Mouse (Mus musculus) midbrain, embryonic 15.5 days (tissue): ENCODE data around the gene Rec8. TPM values are rescaled to one million over a fixed set of nuclear protein-coding genes. Genes with fewer than 3 reads are reported as not detected.

Experiments
- ATAC-seq: fragments of 200-750 bp; cut with Nextera tagmentation; replicated peaks from 2 replicates; pipeline ENCODE4 v1.8.0; 2017; ENCODE audit warnings: moderate TSS enrichment
- H3K27ac ChIP-seq: fragments of 300-500 bp; sonication (generic); 2 replicates; pipeline ENCODE4 v1.5.1; 2015; ENCODE audit warnings: mild to moderate bottlenecking, inconsistent platforms
- H3K27me3 ChIP-seq: fragments of 300-500 bp; sonication (generic); replicated peaks from 2 replicates; pipeline ENCODE4 v1.6.1; 2015; ENCODE audit warnings: inconsistent platforms
- H3K36me3 ChIP-seq: fragments of 300-500 bp; sonication (generic); replicated peaks from 2 replicates; pipeline ENCODE4 v1.6.1; 2015; ENCODE audit warnings: inconsistent platforms
- H3K4me1 ChIP-seq: fragments of 300-500 bp; sonication (generic); 2 replicates; pipeline ENCODE4 v1.6.1; 2015; ENCODE audit warnings: inconsistent platforms
- H3K4me2 ChIP-seq: fragments of 300-500 bp; sonication (generic); 2 replicates; pipeline ENCODE4 v1.6.1; 2015; ENCODE audit warnings: inconsistent platforms, mild to moderate bottlenecking, moderate library complexity
- H3K4me3 ChIP-seq: fragments of 300-500 bp; sonication (generic); 2 replicates; pipeline ENCODE4 v1.5.1; 2015; ENCODE audit warnings: mild to moderate bottlenecking, inconsistent platforms
- H3K9ac ChIP-seq: fragments of 300-500 bp; sonication (generic); 2 replicates; pipeline ENCODE4 v1.6.1; 2015; ENCODE audit warnings: mild to moderate bottlenecking, inconsistent platforms
- H3K9me3 ChIP-seq: fragments of 300-500 bp; sonication (generic); 2 replicates; pipeline ENCODE4 v1.6.1; 2016; ENCODE audit warnings: inconsistent platforms
- WGBS: fragments of 180-500 bp; shearing (Covaris S2); methylation state at CpG from one replicate; pipeline ENCODE4 v1.1.7; 2015; ENCODE audit warnings: mixed read lengths; 5-methylcytosine and 5-hydroxymethylcytosine counted together
- polyA plus RNA-seq: library from polyadenylated mRNA; unstranded; fragments of >200 nt; fragmentation: Nextera tagmentation; extraction: Ambion mirVana; gene quantifications from 2 replicates; pipeline ENCODE4 v1.2.1, GENCODE M21; 2015

Rec8 gene
- polyA plus RNA-seq, 1 experiment from 2014 or later: 6.5 TPM

DNA sequence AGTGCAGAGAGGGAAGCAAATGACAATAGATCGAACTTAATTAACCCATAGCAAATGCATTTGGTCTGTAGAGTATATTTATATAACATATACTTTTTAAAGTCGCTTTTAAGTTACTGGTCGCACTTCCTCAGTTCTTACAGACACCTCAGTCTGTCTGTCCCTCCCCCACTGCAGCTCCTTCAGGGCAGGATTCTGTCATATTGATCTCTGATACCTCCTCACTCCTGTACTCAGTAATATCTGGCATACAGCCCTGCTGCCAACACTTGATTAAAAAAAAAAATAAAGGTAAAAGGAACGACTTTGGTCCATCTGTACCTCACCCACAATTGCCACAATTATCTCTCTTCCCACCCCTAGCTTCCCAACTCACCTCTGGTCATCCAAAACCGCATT, 33.5 kb upstream of the Rec8 start:
- Histone ChIP-seq H3K9ac (peak overlapping the region; percentile 49), H3K4me2 (peak overlapping the region; percentile 66), H3K27me3 (no peaks in the 10 kb centered on the region), H3K4me1 (peaks cover 11% of the 10 kb centered on the region), H3K36me3 (peaks cover 12% of the 10 kb centered on the region; the same call in 1 of the 2 replicates), H3K27ac (no peak overlapping the region), H3K4me3 (peak overlapping the region; percentile 46), H3K9me3 (no peaks in the 10 kb centered on the region)
- 43% methylated on average over 5 of the region's 5 CpGs for WGBS
- ATAC-seq: no peak

DNA sequence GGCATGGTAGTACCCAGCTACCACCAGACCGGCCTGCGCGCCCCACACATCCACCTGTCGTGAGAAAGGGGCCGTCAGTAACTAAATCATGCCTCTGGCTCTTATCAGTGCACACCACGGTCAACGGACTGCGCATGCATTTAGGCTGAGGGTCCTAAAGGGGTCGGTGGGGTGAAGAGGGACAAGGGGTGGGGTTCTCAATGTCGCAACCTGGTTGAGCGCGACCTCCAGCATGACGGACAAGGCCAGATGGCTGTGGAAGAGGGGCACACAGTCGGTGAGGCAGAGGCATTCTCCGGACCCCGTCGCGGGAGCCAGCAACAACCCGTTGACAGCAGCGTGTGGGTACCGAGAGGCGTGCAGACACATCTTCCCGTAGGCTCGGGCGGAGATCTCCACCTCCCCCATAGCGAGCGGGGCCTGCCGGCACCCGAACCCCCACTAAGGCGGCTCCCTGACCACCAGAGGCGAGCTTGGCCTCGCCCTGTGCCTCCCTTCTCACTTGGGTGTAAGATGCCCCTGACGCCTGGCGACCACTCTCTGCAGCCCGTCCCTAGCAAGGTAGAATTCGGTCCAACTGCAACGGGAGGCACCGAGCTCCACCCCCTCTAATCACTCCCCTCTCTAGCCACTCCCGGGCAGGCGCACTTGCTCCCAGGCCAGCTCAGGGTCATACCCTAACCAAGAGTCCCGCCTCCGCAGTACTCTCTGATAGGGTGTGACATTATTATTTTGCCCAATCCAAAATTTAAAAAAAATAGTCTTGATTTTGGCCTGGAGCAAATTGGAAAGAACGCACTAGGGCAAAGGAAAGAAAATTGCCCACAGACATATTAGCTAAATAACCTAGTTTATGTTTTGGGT, 32.9 kb upstream of the Rec8 start, which contains the start of gene Emc9:
TSS of gene Emc9 (minus strand) at position 601 of the 864 bp plus-strand sequence.
- Histone ChIP-seq H3K4me2 (peak within 1 kb of the TSS; percentile 66), H3K36me3 (peaks cover 12% of the 10 kb centered on the region; the same call in 1 of the 2 replicates), H3K27ac (peak within 1 kb of the TSS; percentile 47), H3K4me1 (peaks cover 14% of the 10 kb centered on the region), H3K9ac (peak within 1 kb of the TSS; percentile 49), H3K27me3 (no peaks in the 10 kb centered on the region), H3K4me3 (peak within 1 kb of the TSS; percentile 46), H3K9me3 (no peaks in the 10 kb centered on the region)
- 3% methylated on average over 43 of the region's 43 CpGs for WGBS
- ATAC-seq: peak; percentile 73

DNA sequence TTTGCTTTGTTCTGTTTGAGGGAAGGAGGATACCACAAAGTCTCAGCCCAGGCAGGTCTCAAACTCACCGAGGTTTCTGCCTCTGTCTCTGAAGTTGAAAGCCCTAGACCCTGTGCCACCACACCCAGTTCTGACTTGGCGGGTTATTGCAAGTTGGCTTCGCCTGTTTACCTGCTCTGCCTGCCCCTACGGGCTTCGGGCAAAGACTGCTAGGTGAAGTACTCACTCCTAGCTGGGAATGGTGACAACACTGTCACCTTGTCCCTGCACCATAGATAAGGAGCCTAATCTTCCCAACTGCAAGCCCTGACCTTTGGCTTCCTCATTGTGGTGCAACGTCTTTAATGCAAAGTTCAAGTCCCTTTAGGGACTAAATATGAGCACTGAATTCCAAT, 32.3 kb upstream of the Rec8 start:
- WGBS: 70% methylated on average over 6 of the region's 6 CpGs
- peaks cover 11% of the 10 kb centered on the region; the same call in 1 of the 2 replicates for H3K36me3 ChIP-seq
- no peak; the same call in 1 of the 2 replicates for ATAC-seq
- H3K9me3 ChIP-seq: no peaks in the 10 kb centered on the region
- no peak overlapping the region for H3K27ac ChIP-seq
- H3K4me3 ChIP-seq: 0 out of 2 replicates have a peak overlapping the region, but pooled peaks have one; percentile 46
- peak overlapping the region; percentile 66 for H3K4me2 ChIP-seq
- H3K4me1 ChIP-seq: peaks cover 20% of the 10 kb centered on the region
- no peaks in the 10 kb centered on the region for H3K27me3 ChIP-seq
- 0 out of 2 replicates have a peak overlapping the region, but pooled peaks have one; percentile 49 for H3K9ac ChIP-seq

DNA sequence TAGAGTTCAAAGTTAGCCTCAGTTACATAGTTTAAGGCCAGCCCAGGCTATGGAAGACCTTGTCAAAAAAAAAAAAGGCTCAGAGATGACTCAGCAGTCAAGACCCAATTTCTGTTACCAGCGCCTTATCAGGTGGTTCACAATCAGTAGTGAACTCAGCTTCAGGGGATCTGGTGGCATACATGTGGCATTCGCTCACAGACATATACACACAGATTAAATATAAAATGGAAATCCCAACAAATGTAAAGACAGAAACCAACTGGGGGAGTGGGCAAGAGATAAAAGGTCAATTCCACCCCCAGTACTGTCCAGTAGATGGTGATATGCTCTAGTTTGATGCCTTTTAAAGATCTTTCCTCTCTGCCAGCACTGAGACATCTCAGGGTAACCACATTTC, 31.7 kb upstream of the Rec8 start:
- H3K36me3 ChIP-seq: peaks cover 5% of the 10 kb centered on the region; the same call in 1 of the 2 replicates
- H3K9me3 ChIP-seq: no peaks in the 10 kb centered on the region
- H3K4me1 ChIP-seq: peaks cover 21% of the 10 kb centered on the region
- H3K27me3 ChIP-seq: no peaks in the 10 kb centered on the region
- WGBS: 97% methylated on average over 2 of the region's 2 CpGs
- H3K9ac ChIP-seq: no peak overlapping the region
- H3K27ac ChIP-seq: no peak overlapping the region
- ATAC-seq: no peak
- H3K4me2 ChIP-seq: no peak overlapping the region
- no peak overlapping the region for H3K4me3 ChIP-seq

DNA sequence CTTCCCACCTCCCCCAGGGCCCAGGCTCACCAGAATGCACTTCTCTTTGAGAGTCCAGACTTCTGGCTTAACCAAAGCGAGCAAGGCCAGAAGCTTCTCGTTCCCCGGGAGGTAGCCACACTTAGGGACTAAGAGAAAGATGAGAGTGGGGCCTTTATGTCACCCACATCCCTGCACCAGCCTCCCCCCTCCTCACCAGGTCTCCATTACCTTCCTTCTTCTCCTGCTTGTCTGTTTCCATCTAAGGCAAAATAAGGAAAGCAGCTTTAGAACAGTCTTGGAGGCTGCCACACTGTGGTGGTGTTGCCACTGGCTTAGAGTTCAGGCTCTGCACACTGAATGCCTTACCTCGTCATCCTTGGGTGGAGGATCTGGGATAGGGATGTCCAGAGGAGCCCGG, 28.6 kb upstream of the Rec8 start:
- H3K9me3 ChIP-seq: no peaks in the 10 kb centered on the region
- no peak for ATAC-seq

DNA sequence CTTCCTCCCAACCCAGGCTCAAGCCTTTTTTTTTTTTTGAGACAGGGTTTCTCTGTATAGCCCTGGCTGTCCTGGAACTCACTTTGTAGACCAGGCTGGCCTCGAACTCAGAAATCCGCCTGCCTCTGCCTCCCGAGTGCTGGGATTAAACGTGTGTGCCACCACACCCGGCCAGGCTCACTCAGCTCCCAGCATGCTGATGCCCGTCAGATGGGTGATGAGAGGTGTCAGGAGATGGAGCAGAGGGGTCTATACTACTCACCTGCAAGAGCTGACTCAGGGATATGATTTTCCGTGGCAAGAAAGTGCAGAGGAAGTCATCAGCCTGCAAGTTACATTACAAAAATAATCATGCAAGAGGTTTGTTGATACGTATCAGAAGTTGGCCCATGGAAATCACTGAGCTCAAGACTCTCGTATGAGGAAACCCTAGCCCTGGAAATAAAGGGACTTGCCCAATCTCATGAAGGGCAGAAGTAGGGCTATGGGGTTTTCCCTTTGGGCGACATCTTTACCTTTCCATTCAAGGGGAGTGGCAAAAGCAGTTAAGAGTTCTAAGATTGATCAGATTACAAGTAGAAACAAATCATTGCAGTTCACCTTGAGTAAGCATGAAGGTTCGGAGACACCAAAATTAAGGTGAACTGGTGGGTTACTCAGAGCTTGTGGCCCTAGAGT, 27.9 kb upstream of the Rec8 start:
- Histone ChIP-seq H3K27me3 (no peaks in the 10 kb centered on the region), H3K4me3 (peak overlapping the region; percentile 85), H3K9me3 (no peaks in the 10 kb centered on the region), H3K36me3 (0 out of 2 replicates have a peak, but pooled peaks cover 3% of the 10 kb centered on the region), H3K4me2 (peak overlapping the region; percentile 96), H3K4me1 (peaks cover 33% of the 10 kb centered on the region), H3K27ac (peak overlapping the region; percentile 90; the same call in 1 of the 2 replicates), H3K9ac (peak overlapping the region; percentile 91)
- WGBS: 88% methylated on average over 11 of the region's 11 CpGs
- ATAC-seq: no peak

More for the DNA sequence above, 28.6 kb upstream of the Rec8 start:
- H3K27ac ChIP-seq: no peak overlapping the region
- no peak overlapping the region for H3K4me2 ChIP-seq
- no peak overlapping the region for H3K4me3 ChIP-seq
- H3K36me3 ChIP-seq: 0 out of 2 replicates have a peak, but pooled peaks cover 2% of the 10 kb centered on the region
- H3K9ac ChIP-seq: no peak overlapping the region
- H3K27me3 ChIP-seq: no peaks in the 10 kb centered on the region
- 91% methylated on average over 5 of the region's 5 CpGs for WGBS
- H3K4me1 ChIP-seq: peaks cover 38% of the 10 kb centered on the region

DNA sequence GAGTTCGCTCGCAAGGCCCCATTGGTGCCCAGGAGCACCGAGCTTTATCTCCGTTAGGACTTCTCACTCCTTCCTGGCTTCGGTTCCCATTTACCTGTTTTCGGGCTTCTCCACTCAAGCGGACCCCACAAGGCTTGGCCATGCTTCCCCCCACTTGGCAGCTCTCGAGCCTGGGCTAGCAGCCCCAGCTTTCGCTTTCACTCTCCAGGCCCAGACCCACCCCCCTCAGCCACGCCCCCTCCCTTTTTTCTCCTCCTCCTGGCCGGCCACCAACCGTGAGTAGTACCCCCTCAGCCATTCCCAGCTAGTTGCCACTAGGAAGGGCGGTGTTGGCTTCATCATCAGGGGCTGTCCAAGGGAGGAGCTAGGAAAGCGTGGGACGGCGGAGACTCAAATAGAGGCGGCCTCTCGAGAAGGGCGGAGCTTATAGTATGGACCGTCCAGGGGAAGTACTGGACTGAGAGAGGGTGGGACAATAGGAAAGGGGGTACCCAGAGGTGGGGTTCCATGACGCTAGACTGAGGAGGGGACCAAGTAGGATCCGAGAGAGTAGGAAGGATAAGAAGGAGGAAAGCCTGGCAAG, 27.0 kb upstream of the Rec8 start, which contains the start of gene Psme2:
TSS of gene Psme2 (minus strand) at position 366 of the 583 bp plus-strand sequence.
- Histone ChIP-seq H3K4me1 (peaks cover 34% of the 10 kb centered on the region), H3K9me3 (no peaks in the 10 kb centered on the region), H3K36me3 (peaks cover 9% of the 10 kb centered on the region; the same call in 1 of the 2 replicates), H3K4me2 (peak within 1 kb of the TSS; percentile 96), H3K9ac (peak within 1 kb of the TSS; percentile 91), H3K27ac (peak within 1 kb of the TSS; percentile 90), H3K27me3 (no peaks in the 10 kb centered on the region), H3K4me3 (peak within 1 kb of the TSS; percentile 85)
- peak; percentile 96 for ATAC-seq
- WGBS: under 1% methylated on average over 22 of the region's 22 CpGs

DNA sequence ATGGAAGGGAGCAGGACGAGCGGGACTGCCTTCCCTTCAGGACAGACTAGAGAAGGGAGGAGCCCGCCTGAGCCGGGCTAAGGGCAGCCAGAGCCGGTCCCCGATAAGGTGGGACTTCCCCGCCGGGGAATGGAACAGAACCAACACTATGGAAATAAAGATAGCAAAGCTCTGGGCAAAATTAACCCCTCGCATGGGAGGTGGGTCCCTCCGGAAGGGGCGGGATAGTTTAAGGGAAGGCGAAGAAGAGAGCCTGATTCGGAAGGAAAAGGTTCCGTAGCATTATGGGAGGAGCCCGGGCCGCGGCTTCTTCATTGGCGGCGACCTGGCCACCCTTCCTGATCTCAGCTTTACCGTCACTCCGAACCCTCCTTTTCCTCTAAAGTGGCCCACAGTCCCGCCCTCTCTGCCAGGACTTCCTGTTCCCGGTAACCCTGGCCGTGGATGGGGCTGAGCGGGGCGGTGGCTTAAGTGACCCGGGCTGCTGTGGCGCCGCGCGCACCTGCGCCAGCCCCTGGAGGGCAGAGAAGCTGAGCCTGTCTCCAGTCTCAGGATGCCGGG, 26.4 kb upstream of the Rec8 start, which contains the start of gene Rnf31:
TSS of gene Rnf31 (plus strand) at position 378 of the 561 bp plus-strand sequence.
- H3K9ac ChIP-seq: peak within 1 kb of the TSS; percentile 91
- H3K9me3 ChIP-seq: no peaks in the 10 kb centered on the region
- ATAC-seq: peak; percentile 92
- H3K36me3 ChIP-seq: peaks cover 15% of the 10 kb centered on the region; the same call in 1 of the 2 replicates
- H3K27me3 ChIP-seq: no peaks in the 10 kb centered on the region
- WGBS: under 1% methylated on average over 33 of the region's 33 CpGs
- peak within 1 kb of the TSS; percentile 90 for H3K27ac ChIP-seq
- H3K4me1 ChIP-seq: peaks cover 38% of the 10 kb centered on the region
- peak within 1 kb of the TSS; percentile 85 for H3K4me3 ChIP-seq
- peak within 1 kb of the TSS; percentile 96 for H3K4me2 ChIP-seq

DNA sequence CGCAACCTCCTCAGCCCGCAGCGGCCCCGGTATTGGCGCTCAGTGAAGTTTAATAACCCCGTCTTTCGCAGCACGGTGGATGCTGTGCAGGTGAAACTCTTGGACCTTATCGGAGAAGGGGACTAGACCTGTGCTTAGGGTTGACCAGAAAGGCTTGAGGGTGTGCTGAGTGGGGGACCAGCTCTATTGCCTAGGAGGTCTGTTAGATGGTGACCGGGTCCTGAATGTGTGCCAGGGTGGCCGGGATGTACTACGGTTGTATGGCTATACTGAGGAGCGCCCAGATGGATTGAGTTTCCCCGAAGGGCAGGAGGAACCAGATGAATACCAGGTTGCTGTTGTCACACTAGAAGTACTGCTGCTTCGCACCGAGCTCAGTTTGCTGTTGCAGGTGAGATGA, 25.6 kb upstream of the Rec8 start:
- no peak for ATAC-seq
- WGBS: 7% methylated on average over 16 of the region's 16 CpGs
- H3K4me3 ChIP-seq: peak overlapping the region; percentile 85

DNA sequence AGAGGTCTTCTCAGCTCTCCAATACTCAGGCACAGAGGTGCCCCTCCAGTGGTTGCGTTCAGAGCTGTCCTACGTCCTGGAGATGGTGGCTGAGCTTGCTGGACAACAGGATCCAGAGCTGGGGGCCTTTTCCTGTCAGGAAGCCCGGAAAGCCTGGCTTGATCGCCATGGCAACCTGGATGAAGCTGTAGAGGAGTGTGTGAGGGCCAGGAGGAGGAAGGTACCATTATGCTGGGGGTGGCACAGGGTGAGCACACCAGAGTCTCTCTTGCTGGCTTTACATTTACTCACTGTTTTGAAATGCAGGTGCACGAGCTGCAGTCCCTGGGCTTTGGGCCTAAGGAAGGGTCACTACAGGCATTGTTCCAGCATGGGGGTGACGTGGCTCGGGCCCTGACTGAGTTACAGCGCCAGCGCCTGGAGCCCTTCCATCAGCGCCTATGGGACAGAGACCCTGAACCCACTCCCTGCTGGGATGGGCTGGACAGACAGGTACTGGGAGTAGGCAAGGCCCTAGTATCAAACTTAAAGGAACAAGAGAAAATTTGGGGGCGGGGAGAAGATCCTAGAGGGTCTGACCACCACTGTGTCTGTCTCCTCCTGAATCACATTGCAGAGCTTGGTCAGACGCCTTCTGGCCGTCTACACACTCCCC, 21.7 kb upstream of the Rec8 start:
- Histone ChIP-seq H3K9ac (no peak overlapping the region), H3K27me3 (no peaks in the 10 kb centered on the region), H3K27ac (no peak overlapping the region), H3K4me2 (no peak overlapping the region), H3K36me3 (peaks cover 54% of the 10 kb centered on the region), H3K4me1 (peaks cover 24% of the 10 kb centered on the region), H3K9me3 (no peaks in the 10 kb centered on the region), H3K4me3 (no peak overlapping the region)
- ATAC-seq: no peak
- WGBS: 72% methylated on average over 13 of the region's 13 CpGs

More for the DNA sequence above, 25.6 kb upstream of the Rec8 start:
- Histone ChIP-seq H3K9me3 (no peaks in the 10 kb centered on the region), H3K27me3 (no peaks in the 10 kb centered on the region), H3K36me3 (peaks cover 21% of the 10 kb centered on the region), H3K27ac (no peak overlapping the region), H3K4me1 (peaks cover 38% of the 10 kb centered on the region), H3K9ac (peak overlapping the region; percentile 91), H3K4me2 (peak overlapping the region; percentile 96)
